Mouse (Mus musculus) CH12.LX (cell line): ENCODE results near the gene Alk. TPM values are rescaled to one million over a fixed set of nuclear protein-coding genes. Genes with fewer than 3 reads are reported as not detected.

Experiments
- DNase-seq: peaks from one replicate; pipeline ENCODE4 v3.0.0-alpha.2; 2013; ENCODE audit errors: extremely low read depth
- H3K27ac ChIP-seq: 2 replicates; pipeline ENCODE4 v1.5.1; 2012; ENCODE audit warnings: low read depth, mild to moderate bottlenecking, control low read depth, moderate library complexity; ENCODE audit not compliant: insufficient read depth
- H3K27me3 ChIP-seq: replicated peaks from 2 replicates; pipeline ENCODE3; 2012; ENCODE audit warnings: inconsistent platforms
- H3K36me3 ChIP-seq, 2 experiments: replicated peaks in 1 of 2; 2 replicates each; pipeline versions ENCODE3 to v1.6.1; 2012; ENCODE audit warnings: inconsistent platforms in 1 of 2, low read length in 1 of 2, mild to moderate bottlenecking in 1 of 2, mixed read lengths in 1 of 2, moderate library complexity in 1 of 2; ENCODE audit not compliant: control insufficient read depth in 1 of 2, insufficient read depth in 1 of 2
- H3K4me1 ChIP-seq, 2 experiments: 2 replicates each; pipeline ENCODE4 v1.6.1; 2012; ENCODE audit warnings: inconsistent platforms in 1 of 2, moderate library complexity in 1 of 2; ENCODE audit not compliant: insufficient read depth in 2 of 2, control insufficient read depth in 1 of 2
- H3K4me2 ChIP-seq: 2 replicates; pipeline ENCODE4 v1.6.1; 2012; ENCODE audit warnings: low read depth, mild to moderate bottlenecking, control low read depth; ENCODE audit not compliant: poor library complexity, insufficient read depth, severe bottlenecking
- H3K4me3 ChIP-seq, 3 experiments: fragments of 150-350 bp in 1 of 3; sonication (generic) in 1 of 3; replicated peaks in 1 of 3; 2 replicates each; pipeline versions ENCODE3 to v1.5.1; 2011 to 2012; ENCODE audit warnings: low read depth in 2 of 3, low read length in 2 of 3, mild to moderate bottlenecking in 2 of 3, moderate library complexity in 2 of 3, control low read depth in 1 of 3, improper control_type of control experiment in 1 of 3, inconsistent platforms in 1 of 3, mixed read lengths in 1 of 3; ENCODE audit not compliant: poor library complexity in 1 of 3
- H3K79me2 ChIP-seq: replicated peaks from 2 replicates; pipeline ENCODE4 v1.6.1; 2012; ENCODE audit warnings: mild to moderate bottlenecking, moderate library complexity; ENCODE audit not compliant: control insufficient read depth, poor library complexity, insufficient read depth, severe bottlenecking; ENCODE audit errors: extremely low read depth
- H3K9ac ChIP-seq: 2 replicates; pipeline ENCODE4 v1.6.1; 2012; ENCODE audit warnings: low read depth, mild to moderate bottlenecking, control low read depth, moderate library complexity; ENCODE audit not compliant: insufficient read depth
- H3K9me3 ChIP-seq: replicated peaks from 2 replicates; pipeline ENCODE3; 2012; ENCODE audit warnings: low read length, inconsistent platforms, mixed read lengths
- CHD2 ChIP-seq: IDR thresholded peaks from 2 replicates; pipeline ENCODE4 v1.6.1; 2011; ENCODE audit warnings: low read length, improper control_type of control experiment
- E2F4 ChIP-seq: IDR thresholded peaks from 2 replicates; pipeline ENCODE4 v1.6.1; 2011; ENCODE audit warnings: low read depth, low read length, improper control_type of control experiment; ENCODE audit not compliant: insufficient replicate concordance
- EP300 ChIP-seq: IDR thresholded peaks from 2 replicates; pipeline ENCODE4 v1.6.1; 2011; ENCODE audit warnings: low read length, improper control_type of control experiment
- ETS1 ChIP-seq: conservative IDR thresholded peaks from 2 replicates; pipeline ENCODE4 v1.6.1; 2012; ENCODE audit warnings: low read depth, mild to moderate bottlenecking, inconsistent platforms, low read length, improper control_type of control experiment, moderate library complexity
- GABPA ChIP-seq: IDR thresholded peaks from 2 replicates; pipeline ENCODE4 v1.6.1; 2012; ENCODE audit warnings: low read depth, low read length, improper control_type of control experiment, inconsistent platforms; ENCODE audit not compliant: insufficient replicate concordance
- HCFC1 ChIP-seq: IDR thresholded peaks from 2 replicates; pipeline ENCODE4 v1.6.1; 2012; ENCODE audit warnings: low read depth, mild to moderate bottlenecking, inconsistent platforms, low read length, improper control_type of control experiment
- JUND ChIP-seq: conservative IDR thresholded peaks from 2 replicates; pipeline ENCODE4 v1.6.1; 2011; ENCODE audit warnings: low read depth, low read length, improper control_type of control experiment
- MAX ChIP-seq: IDR thresholded peaks from 2 replicates; pipeline ENCODE4 v1.6.1; 2011; ENCODE audit warnings: low read length, improper control_type of control experiment
- MEF2A ChIP-seq: IDR thresholded peaks from 2 replicates; pipeline ENCODE4 v1.6.1; 2014; ENCODE audit warnings: low read depth, mild to moderate bottlenecking, inconsistent platforms, low read length, improper control_type of control experiment, borderline replicate concordance
- PAX5 ChIP-seq: IDR thresholded peaks from 2 replicates; pipeline ENCODE4 v1.6.1; 2012; ENCODE audit warnings: low read length, inconsistent platforms, mixed read lengths
- POLR2AphosphoS2 ChIP-seq: IDR thresholded peaks from 2 replicates; pipeline ENCODE4 v1.6.1; 2011; ENCODE audit warnings: low read depth, low read length, improper control_type of control experiment
- RAD21 ChIP-seq: IDR thresholded peaks from 2 replicates; pipeline ENCODE4 v1.6.1; 2011; ENCODE audit warnings: low read depth, mild to moderate bottlenecking, low read length, improper control_type of control experiment, moderate library complexity
- SIN3A ChIP-seq: IDR thresholded peaks from 2 replicates; pipeline ENCODE4 v1.6.1; 2012; ENCODE audit warnings: low read length, improper control_type of control experiment, inconsistent platforms
- TBP ChIP-seq: conservative IDR thresholded peaks from 2 replicates; pipeline ENCODE4 v1.6.1; 2011; ENCODE audit warnings: low read depth, low read length, improper control_type of control experiment
- TCF12 ChIP-seq: IDR thresholded peaks from 2 replicates; pipeline ENCODE4 v1.6.1; 2014; ENCODE audit warnings: low read depth, mild to moderate bottlenecking, inconsistent platforms, low read length, improper control_type of control experiment
- UBTF ChIP-seq: IDR thresholded peaks from 2 replicates; pipeline ENCODE4 v1.6.1; 2012; ENCODE audit warnings: low read depth, mild to moderate bottlenecking, inconsistent platforms, low read length, improper control_type of control experiment, moderate library complexity
- ZKSCAN1 ChIP-seq: IDR thresholded peaks from 2 replicates; pipeline ENCODE4 v1.6.1; 2012; ENCODE audit warnings: low read depth, inconsistent platforms, low read length, improper control_type of control experiment, borderline replicate concordance
- dilution Hi-C: fragments of 300-500 bp; cut with MboI; formaldehyde crosslinking; loops from 2 replicates; pipeline ENCODE4 v1.14.3; 2020; ENCODE audit warnings: low sequenced_read_pairs; ENCODE audit not compliant: extremely low pct_unique_long_range_greater_than_20kb, extremely low pct_ligation_motif_present
- in situ Hi-C: fragments of 300-500 bp; cut with MboI; formaldehyde crosslinking; loops from 3 replicates; pipeline ENCODE4 v1.14.3; 2019; ENCODE audit warnings: low sequenced_read_pairs, low pct_ligation_motif_present, low pct_unique_long_range_greater_than_20kb, mixed read lengths
- polyA plus RNA-seq: library from polyadenylated mRNA; unstranded; fragments of >175 nt; gene quantifications from 2 replicates; pipeline ENCODE4 v1.2.1, GENCODE M21; 2012; ENCODE audit warnings: low read depth; ENCODE audit not compliant: insufficient read length
- total RNA-seq, 2 experiments: library from RNA; depleted of rRNA; stranded (reverse); fragments of 300-350 nt in 1 of 2; fragments of >200 nt in 1 of 2; gene quantifications; 2 replicates each; pipeline ENCODE4 v1.2.3; 2012 to 2014

Gene Alk
- total and polyA plus RNA-seq, 3 experiments, result 0.38 to 0.63 (median 0.44) TPM

DNA sequence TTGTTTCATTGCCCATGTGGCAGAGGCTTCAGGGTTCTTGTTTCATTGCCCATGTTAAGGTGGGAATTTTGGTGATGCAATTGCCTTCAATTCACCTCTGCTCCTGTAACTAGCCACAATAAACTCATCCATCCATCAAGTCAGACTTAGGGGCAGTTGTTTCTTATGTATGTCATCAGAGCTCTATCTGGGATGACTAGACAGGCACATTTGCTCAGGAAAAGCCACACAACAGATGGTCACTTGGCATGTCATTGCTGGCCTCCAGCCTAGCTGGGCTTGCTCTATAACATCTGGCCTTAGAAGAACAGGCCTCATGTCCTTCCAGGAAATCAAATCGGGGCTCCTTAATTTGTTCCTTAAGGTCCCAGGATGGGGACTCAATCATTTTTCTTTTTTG is 610.3 kb downstream of the Alk start:
- in situ Hi-C loops, result no loop called here
- dilution Hi-C loops, result no loop called here
- H3K27me3 ChIP-seq, result no peaks in the 10 kb centered on the region
- no peak for DNase-seq
- TF ChIP-seq GABPA, result no peak
- no peak for TF ChIP-seq E2F4
- TF ChIP-seq SIN3A, result no peak
- no peak for TF ChIP-seq ZKSCAN1
- TF ChIP-seq, all 38 proteins: peak for 0
- no peaks in the 10 kb centered on the region for H3K9me3 ChIP-seq
- H3K27ac ChIP-seq, result no peak overlapping the region
- no peak overlapping the region for H3K9ac ChIP-seq
- no peaks in the 10 kb centered on the region for H3K36me3 ChIP-seq
- no peak overlapping the region for H3K4me3 ChIP-seq
- no peak overlapping the region for H3K4me2 ChIP-seq
- H3K79me2 ChIP-seq, result no peaks in the 10 kb centered on the region
- no peaks in the 10 kb centered on the region for H3K4me1 ChIP-seq

DNA sequence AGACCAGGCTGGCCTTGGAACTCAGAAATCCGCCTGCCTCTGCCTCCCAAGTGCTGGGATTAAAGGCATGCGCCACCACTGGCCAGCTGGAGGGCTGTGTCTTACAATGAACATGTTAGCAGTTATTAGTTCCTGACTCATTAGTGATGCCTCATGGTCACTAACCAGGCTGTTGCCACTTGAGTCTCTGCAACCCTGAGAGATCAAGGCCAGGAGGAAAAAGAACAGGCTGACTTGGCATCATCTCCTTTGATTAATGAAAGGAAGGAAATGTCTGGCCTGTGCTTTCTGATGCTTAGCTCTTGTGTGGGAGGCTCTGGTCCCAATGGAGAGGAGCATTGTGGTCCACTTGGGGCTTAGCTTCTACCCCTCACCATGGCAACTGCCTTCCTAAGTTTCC is 611.4 kb downstream of the Alk start:
- H3K9ac ChIP-seq, result no peak overlapping the region
- no peaks in the 10 kb centered on the region for H3K79me2 ChIP-seq
- H3K4me1 ChIP-seq, result no peaks in the 10 kb centered on the region
- H3K9me3 ChIP-seq, result no peaks in the 10 kb centered on the region
- DNase-seq, result no peak
- H3K27ac ChIP-seq, result no peak overlapping the region
- H3K4me3 ChIP-seq, result no peak overlapping the region
- no peaks in the 10 kb centered on the region for H3K36me3 ChIP-seq
- no peak overlapping the region for H3K4me2 ChIP-seq
- in situ Hi-C loops, result no loop called here
- H3K27me3 ChIP-seq, result no peaks in the 10 kb centered on the region
- dilution Hi-C loops, result no loop called here
- no peak for TF ChIP-seq MEF2A
- TF ChIP-seq GABPA, result no peak
- no peak for TF ChIP-seq ZKSCAN1
- no peak for TF ChIP-seq HCFC1
- no peak for TF ChIP-seq CHD2
- TF ChIP-seq UBTF, result no peak
- no peak for TF ChIP-seq SIN3A
- TF ChIP-seq ETS1, result no peak
- TF ChIP-seq POLR2AphosphoS2, result no peak
- no peak for TF ChIP-seq PAX5

DNA sequence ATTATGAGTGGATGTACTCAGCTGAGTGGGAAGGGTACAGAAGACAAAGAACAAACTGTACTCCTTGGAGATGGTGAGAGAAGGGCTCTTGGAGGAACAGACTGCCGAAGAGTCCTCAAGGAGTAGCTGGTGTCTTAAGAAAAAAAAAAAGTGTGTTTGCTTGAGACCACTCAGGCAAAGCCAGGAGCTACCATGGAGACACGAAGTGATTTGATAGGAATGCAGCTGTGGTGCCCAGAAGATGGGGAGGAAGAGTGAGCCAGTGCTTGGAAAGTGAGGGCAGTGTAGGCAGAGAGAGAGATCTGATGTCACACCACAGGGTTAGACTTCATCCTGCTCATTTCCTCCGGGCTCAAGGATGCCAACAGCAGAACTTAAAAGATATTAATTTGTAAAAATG is 613.2 kb downstream of the Alk start:
- no peaks in the 10 kb centered on the region for H3K9me3 ChIP-seq

More for the DNA sequence above, 613.2 kb downstream of the Alk start:
- TF ChIP-seq EP300, result no peak
- TF ChIP-seq TCF12, result no peak
- TF ChIP-seq JUND, result no peak
- no peak for TF ChIP-seq MAX
- no peak for TF ChIP-seq TBP
- TF ChIP-seq RAD21, result no peak
- no peak for TF ChIP-seq PAX5
- TF ChIP-seq ETS1, result no peak
- dilution Hi-C loops, result no loop called here
- H3K27me3 ChIP-seq, result no peaks in the 10 kb centered on the region
- no peak overlapping the region for H3K9ac ChIP-seq
- H3K4me3 ChIP-seq, result no peak overlapping the region
- H3K4me1 ChIP-seq, result no peaks in the 10 kb centered on the region
- no peaks in the 10 kb centered on the region for H3K79me2 ChIP-seq
- H3K36me3 ChIP-seq, result no peaks in the 10 kb centered on the region
- no peak overlapping the region for H3K27ac ChIP-seq
- no peak overlapping the region for H3K4me2 ChIP-seq
- in situ Hi-C loops, result no loop called here
- DNase-seq, result no peak
